Mouse (Mus musculus) olfactory bulb, adult 2 months (tissue): ENCODE results near the gene Kif1a.

ENCODE experiments used
- CTCF ChIP-seq: fragments of 200-500 bp; IDR thresholded peaks from 2 replicates; pipeline ENCODE4 v1.5.1; 2012; ENCODE audit warnings: low read depth, mild to moderate bottlenecking, low read length, moderate library complexity; ENCODE audit not compliant: insufficient read depth
- POLR2A ChIP-seq: fragments of 200-500 bp; IDR thresholded peaks from 2 replicates; pipeline ENCODE4 v1.6.1; 2012; ENCODE audit warnings: mild to moderate bottlenecking, low read depth, low read length, moderate library complexity; ENCODE audit not compliant: insufficient read depth

DNA sequence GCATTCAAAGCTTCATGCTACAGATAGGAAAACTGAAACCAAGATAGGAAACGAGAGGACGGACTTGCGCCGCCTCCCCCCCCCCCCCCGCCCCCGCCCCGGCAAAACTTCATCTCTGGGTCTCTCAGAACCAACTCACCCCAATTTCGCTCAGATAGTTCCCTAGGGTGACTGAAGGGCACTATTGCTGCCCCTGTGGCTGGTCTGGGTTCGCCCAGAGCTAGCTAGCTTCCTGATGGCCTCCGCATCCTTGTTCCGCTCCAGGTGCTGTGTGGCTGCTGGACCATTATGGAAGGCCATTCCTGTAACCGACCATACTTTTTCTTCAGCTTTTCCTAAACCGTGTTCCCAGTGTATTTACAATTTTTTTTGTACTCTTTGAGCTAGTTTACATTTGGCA lies 13.7 kb upstream of the Kif1a start:
- TF ChIP-seq CTCF: no peak
- no peak for TF ChIP-seq POLR2A
